Mouse (Mus musculus): Measurements from ENCODE around the gene 1700010I14Rik.

1700010I14Rik gene

DNA sequence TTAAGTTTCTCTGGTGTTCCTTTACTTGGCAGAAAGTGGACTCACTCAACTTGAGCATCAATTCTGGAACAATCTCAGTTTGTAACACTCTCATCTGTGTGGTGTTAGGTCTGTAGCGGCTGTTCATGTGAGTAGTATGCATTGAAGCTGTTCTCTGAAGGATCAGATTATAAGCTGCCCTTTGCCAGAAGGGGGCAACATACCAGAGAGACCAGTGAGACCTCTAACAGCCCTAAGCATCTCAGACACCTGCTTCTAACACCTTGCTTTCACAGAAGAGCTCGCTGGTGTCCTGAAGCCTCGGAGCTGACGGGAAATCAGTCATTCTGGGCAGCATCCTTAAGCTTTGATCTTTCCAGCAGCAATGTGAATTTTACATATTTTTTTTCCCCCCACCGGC, 42.0 kb downstream of the 1700010I14Rik start:
- DNase-seq: no peak

DNA sequence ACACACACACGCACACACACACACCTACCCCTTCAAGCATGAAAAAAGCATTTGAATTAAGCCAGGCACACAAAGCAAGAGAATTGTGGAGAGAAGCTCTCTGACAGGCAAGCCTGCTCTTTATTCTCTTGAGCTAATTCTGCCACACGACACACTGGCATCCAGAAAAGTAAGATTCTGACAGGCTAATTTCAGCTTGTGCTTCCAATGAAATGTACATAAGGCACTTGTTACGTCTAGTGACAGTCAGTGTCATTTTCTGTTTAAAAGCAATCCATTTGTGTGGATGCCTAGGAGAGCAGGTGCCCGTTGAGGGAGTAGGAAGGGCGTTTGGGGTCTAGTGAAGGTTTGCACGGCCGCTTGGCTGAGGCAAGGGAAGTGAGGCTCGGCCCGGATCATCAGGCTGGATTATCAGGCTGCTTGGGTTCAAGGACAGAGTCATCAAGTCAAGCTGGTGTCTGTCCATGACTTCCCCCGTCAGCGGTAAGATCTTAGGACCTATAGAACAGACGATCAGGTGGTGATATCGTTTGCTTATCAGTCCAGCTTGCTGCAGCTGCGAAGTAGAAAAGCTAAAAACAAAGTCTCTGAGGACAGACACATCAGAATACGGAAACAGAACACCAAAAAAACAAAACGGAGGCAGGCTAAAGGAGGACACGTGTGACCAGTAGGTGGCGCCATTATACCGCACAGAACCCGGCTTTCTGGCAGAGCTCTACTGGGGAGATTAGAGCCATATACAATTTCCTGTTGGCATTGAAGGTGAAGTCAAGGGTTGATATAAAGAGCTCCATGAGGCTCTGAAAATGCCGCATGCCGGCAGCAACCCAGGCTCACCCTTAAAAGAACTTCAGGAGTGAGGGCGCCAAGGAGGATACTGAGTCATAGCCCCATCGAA, 43.4 kb downstream of the 1700010I14Rik start:
- DNase-seq: peak; percentile 85

DNA sequence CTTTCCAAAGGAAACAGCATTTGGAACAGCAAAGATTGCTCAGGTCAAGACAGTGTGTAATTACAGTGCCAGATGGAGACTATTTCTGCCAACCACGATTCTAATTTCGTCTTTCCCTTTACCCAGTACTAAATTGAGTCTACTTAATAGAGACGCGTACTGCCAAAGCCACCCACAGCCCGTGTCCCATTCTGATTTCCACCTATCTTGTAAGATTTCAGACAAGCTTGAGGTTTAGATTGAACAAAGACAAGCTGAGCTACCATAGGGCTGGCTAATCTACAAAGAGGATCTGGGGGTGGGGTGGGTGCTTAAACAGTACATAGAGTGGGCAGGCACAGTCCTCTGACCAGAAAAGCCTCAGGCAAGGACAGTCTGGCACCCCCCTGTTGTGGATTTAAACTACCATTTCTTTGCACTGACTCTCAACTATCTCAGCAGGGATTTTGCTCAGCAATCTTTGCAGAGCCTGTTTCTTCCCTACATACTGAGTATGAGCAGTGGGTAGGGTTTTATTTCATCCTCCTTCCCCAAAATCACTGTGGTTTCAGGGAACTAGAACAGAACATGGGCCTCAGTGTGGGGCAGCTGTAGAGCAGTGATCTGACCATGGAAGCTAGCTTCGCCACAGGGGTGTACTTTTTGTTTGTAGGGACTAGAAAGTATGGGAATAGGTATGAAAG, 44.4 kb downstream of the 1700010I14Rik start:
- peak; percentile 14 for DNase-seq

DNA sequence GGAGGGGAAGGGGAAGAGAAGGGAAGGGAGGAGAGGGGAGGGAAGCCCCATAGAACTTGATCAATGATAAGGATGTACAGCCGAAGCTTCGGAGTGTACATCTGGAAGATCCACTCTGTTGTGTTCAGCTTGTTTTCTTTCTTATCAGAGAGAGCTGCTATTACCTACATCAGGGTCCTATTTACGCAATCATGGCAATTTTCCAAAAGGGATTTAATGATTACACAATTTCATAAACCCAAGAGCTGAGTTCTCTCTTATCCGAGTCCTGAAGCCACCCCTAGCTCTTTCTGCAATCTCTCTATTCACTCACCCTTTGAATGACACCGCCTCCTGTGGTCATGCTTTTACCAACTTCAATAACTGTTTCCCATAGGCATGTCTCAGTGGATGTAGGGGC, 45.4 kb downstream of the 1700010I14Rik start:
- DNase-seq: no peak

DNA sequence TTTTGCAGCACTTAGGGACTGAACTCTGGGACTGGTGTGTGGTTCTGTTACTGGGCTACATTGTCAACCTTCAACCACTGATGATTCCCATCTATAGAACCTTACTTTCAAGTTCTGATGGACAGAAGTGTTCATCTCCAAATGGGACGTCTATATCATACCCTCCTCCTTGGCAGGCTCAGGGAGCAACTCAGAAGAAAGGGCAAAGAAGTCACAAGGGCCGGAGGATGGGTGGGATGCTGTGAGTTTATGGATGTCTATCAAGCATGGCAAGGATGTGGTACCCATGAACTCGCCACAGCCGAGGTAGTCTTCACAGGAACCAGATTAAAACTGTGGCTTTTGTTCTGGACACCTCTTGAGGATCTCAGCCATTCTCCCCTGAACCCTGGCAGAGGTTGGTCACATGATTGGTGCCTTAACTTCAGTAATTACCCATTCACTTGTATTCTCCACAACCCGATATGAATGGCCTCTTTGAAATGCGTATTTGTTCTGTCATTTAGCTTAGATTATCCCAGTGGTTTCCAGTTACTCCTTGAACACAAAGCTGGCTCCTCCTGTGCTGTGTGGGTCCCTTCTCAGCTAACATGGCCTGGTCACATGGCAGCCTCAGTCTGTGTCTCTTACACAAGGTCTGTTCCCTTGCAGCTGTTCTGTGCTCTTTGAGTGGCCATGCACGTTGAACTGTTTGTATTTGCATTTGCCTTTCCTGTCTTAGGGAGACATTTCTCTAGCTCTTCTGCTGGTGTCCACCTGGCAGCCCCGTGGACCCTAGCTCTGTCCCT, 47.6 kb downstream of the 1700010I14Rik start:
- DNase-seq: no peak

DNA sequence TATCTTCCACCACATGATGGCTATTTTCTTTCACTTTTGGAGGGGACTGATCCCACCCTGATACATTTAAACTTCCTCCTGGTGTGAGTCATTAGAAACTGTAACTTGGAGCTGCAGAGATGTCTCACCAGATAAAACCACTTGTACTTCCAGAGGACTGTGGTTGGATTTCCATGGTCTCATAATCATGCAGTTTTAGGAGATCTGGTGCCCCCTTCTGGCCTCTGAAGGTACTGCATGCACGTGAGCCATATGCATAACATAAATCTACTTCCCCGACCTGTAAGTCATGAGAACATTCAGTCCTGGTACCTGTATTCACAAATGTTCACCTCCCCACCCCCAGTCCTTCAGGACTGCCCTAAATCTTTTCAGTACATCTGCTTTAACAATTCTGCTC, 54.6 kb downstream of the 1700010I14Rik start:
- no peak for DNase-seq

DNA sequence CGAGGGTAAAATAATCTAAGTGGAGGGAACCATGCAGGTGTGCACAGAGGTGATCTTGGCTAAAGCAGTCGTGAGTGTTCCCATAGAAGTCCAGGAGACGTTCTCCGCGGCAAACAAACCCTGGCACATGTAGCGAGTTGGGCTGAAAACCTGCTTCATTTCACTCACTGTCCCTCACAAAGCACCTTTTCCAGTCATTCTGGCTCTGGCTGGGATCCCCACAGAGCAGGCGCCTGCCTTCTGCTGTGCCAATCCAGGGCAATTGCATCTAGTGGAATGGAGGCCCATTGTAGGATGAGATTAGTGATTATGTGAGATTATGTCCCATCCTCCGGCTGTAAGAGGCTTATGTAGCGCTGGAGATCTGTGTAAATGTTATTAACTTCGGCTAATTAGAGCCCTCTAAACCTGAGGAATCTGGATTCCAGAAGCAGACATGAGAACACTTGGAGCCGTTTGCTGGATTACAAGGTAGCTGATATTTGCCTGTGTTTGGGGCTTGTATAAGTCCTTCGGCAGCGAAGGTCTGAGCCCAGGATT, 64.4 kb downstream of the 1700010I14Rik start:
- DNase-seq: no peak

DNA sequence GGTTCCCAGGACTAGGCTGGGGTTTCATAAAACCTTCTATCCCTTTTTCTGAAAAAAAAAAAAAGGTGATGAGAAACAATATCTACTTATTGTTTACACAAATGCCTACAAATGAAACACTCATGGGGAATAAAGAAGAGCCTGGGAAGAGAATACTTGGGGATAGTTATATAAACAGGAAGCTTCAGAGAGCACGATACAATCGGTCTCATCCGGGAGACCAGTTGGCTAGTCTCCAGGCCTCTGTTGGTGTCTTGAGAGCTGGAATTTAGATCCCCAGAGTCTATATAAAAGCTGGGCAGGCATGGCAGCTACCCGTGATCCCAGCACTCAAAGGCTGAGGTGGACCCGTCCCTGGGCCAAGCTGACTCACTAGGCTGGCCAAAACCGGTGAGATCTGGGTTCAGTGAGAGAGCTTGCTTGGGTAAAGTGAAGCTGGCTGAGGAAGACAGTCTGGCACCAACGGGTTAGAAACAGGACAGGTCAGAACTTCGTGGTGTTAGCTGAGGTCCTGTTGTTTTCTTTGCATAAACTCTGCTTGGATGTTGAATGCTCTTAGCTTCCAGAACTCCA, 71.3 kb downstream of the 1700010I14Rik start:
- DNase-seq: no peak
